Mouse (Mus musculus): ENCODE data around the gene Cdkal1.

DNA sequence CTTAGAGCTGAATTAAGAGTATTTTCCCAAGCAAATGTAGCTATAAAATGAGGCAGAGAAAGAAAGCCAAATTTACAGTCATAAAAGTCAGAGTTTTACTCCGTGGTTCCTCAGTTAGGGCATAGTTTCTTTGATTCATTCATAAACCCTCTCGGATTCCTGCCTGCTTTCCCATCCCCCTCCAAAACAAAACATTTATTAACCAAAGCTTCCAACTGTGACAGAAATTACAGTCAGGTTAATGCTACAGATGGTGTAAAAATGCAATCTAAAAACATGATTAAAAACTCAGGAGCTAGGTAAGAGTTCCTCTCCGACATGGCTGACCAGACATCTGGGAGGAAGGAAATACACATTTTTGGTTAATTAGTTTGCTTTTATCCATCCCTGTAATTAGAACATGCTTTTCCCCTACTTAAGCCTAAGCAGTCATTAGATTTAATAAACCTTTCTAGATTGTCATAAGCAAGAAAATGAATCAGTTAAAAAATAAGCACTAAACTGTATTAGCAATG, 452.9 kb downstream of the Cdkal1 start:
- TF ChIP-seq MAX (IDR thresholded peaks at IDR 0.05) (no peak), CTCF (IDR thresholded peaks at IDR 0.05; ENCODE audit: control insufficient read depth, insufficient read depth, insufficient read length) (no peak), MYOG (IDR thresholded peaks at IDR 0.05; ENCODE audit: control insufficient read depth, extremely low read depth, insufficient read length) (no peak)
